In genomic region chr1:125382622-125383021, GRCm38 (mm10) we compare ENCODE assay signal across 7 mouse cellular contexts. TPM values are rescaled to one million over a fixed set of nuclear protein-coding genes. Genes with fewer than 3 reads are reported as not detected.
DNase-seq lines count a peak whose midpoint lies in the region; ATAC-seq and TF ChIP-seq lines count a peak whose summit lies in the region.

No protein-coding gene starts in this region.

- peak; percentile 42 for TF ChIP-seq CTCF in left cerebral cortex, adult 2 months (IDR thresholded peaks at IDR 0.05)

- no peak overlapping the region for H3K27ac ChIP-seq in left cerebral cortex, adult 2 months

- intact Hi-C loops in left cerebral cortex, adult 2 months (cut with DNase I), result no loop called here
- intact Hi-C loops in left cerebral cortex, postnatal 25 days (cut with DNase I), result no loop called here
- intact Hi-C loops in heart, postnatal 14 days (cut with DNase I), result no loop called here

- DNase-seq in left cerebral cortex, adult 2 months (ENCODE audit: extremely low spot score in 1 of 2, low spot score in 2 of 2), result no peak
- DNase-seq in left cerebral cortex, postnatal 25 days (ENCODE audit: low spot score in 2 of 2), result no peak
- DNase-seq in NIH3T3 (ENCODE audit: low read depth), result peak; percentile 22
- DNase-seq in heart, postnatal 14 days, result peak; percentile 13 to 60
- peak; percentile 36 to 56 for DNase-seq in spleen, postnatal 36 days (ENCODE audit: low spot score in 2 of 2)
- no peak for DNase-seq in left cerebral cortex, adult 11 months (ENCODE audit: low spot score)

- ATAC-seq in erythroblast, adult 5-6 weeks (replicated peaks; ENCODE audit: low FRiP score, poor library complexity, severe bottlenecking), result no peak

- no peak overlapping the region for H3K4me3 ChIP-seq in left cerebral cortex, adult 2 months

RNA-seq across cellular contexts. Expression of gene Actr3, which starts 52.9 kb away (rescaled TPM):
- 100 to 1,000 TPM; 228 to 240 TPM for total RNA-seq in left cerebral cortex, adult 2 months (2021)
- 100 to 1,000 TPM; 219 to 236 TPM for total RNA-seq in left cerebral cortex, postnatal 25 days (2021)
- total RNA-seq in heart, postnatal 14 days (2021), result 100 to 1,000 TPM; 150 to 185 TPM
- total RNA-seq in erythroblast, adult 5-6 weeks (2015; ENCODE audit: low replicate concordance), result 203 and 242 TPM in 2 replicates
- 316 and 347 TPM in 2 replicates for total RNA-seq in erythroblast, adult 5-6 weeks (2017; ENCODE audit: low replicate concordance)

Comparison
In these comparisons a context has a peak if more than half of its experiments do, and no peak if none do; other contexts are left out.
1. DNase-seq: peak in NIH3T3 (single experiment), heart, postnatal 14 days (2 of 2) and spleen, postnatal 36 days (2 of 2); none in left cerebral cortex, adult 2 months (0 of 2), left cerebral cortex, postnatal 25 days (0 of 2) and left cerebral cortex, adult 11 months (single experiment).